Mouse (Mus musculus) embryonic facial prominence, embryonic 11.5 days (tissue): ENCODE results near the gene Rcan1. TPM values are rescaled to one million over a fixed set of nuclear protein-coding genes. Genes with fewer than 3 reads are reported as not detected.

Source experiments
- ATAC-seq: fragments of 200-750 bp; cut with Nextera tagmentation; replicated peaks from 2 replicates; pipeline ENCODE4 v1.8.0; 2017; ENCODE audit warnings: low read depth; ENCODE audit not compliant: insufficient number of reproducible peaks, low FRiP score, low TSS enrichment
- DNase-seq: peaks from one replicate; pipeline ENCODE4 v3.0.0-alpha.2; 2015; ENCODE audit warnings: low spot score
- H3K27ac ChIP-seq: fragments of 300-500 bp; sonication (generic); replicated peaks from 2 replicates; pipeline ENCODE4 v1.5.1; 2014; ENCODE audit warnings: mild to moderate bottlenecking, low read depth, low read length, control low read depth
- H3K27me3 ChIP-seq: fragments of 300-500 bp; sonication (generic); 2 replicates; pipeline ENCODE4 v1.6.1; 2014; ENCODE audit warnings: mild to moderate bottlenecking, low read length, moderate library complexity, mixed read lengths; ENCODE audit not compliant: control insufficient read depth, insufficient read depth
- H3K36me3 ChIP-seq: fragments of 300-500 bp; sonication (generic); replicated peaks from 2 replicates; pipeline ENCODE4 v1.6.1; 2014; ENCODE audit warnings: low read depth, mild to moderate bottlenecking, low read length, moderate library complexity, mixed read lengths; ENCODE audit not compliant: control insufficient read depth, insufficient read depth
- H3K4me1 ChIP-seq: fragments of 300-500 bp; sonication (generic); 2 replicates; pipeline ENCODE4 v1.6.1; 2014; ENCODE audit warnings: low read length, mixed read lengths; ENCODE audit not compliant: control insufficient read depth, insufficient read depth
- H3K4me2 ChIP-seq: fragments of 300-500 bp; sonication (generic); 2 replicates; pipeline ENCODE4 v1.6.1; 2014; ENCODE audit warnings: low read depth, mild to moderate bottlenecking, control low read depth, low read length, moderate library complexity
- H3K4me3 ChIP-seq: fragments of 300-500 bp; sonication (generic); 2 replicates; pipeline ENCODE4 v1.5.1; 2014; ENCODE audit warnings: low read depth, low read length, control low read depth
- H3K9ac ChIP-seq: fragments of 300-500 bp; sonication (generic); replicated peaks from 2 replicates; pipeline ENCODE4 v1.6.1; 2014; ENCODE audit warnings: mild to moderate bottlenecking, control low read depth, low read length
- H3K9me3 ChIP-seq: fragments of 300-500 bp; sonication (generic); replicated peaks from 2 replicates; pipeline ENCODE4 v1.6.1; 2016; ENCODE audit warnings: mild to moderate bottlenecking, low read length, inconsistent platforms, mixed read lengths; ENCODE audit not compliant: control insufficient read depth
- WGBS: fragments of 180-500 bp; shearing (Covaris S2); extraction: QIAGEN DNeasy Blood & Tissue Kit; methylation state at CpG from one replicate; pipeline ENCODE4 v1.1.7; 2014; 5-methylcytosine and 5-hydroxymethylcytosine counted together
- polyA plus RNA-seq: library from polyadenylated mRNA; unstranded; fragments of >200 nt; fragmentation: Nextera tagmentation; extraction: Ambion mirVana; gene quantifications from 2 replicates; pipeline ENCODE4 v1.2.1, GENCODE M21; 2014

Rcan1 gene
- polyA plus RNA-seq, 1 experiment from 2014 or later = 36.6 TPM

- Histone ChIP-seq H3K9ac (no peak overlapping the region), H3K27ac (no peak overlapping the region), H3K4me3 (no peak overlapping the region), H3K4me1 (peaks cover 2% of the 10 kb centered on the region; the same call in 1 of the 2 replicates), H3K9me3 (no peaks in the 10 kb centered on the region), H3K4me2 (no peak overlapping the region), H3K36me3 (no peaks in the 10 kb centered on the region), H3K27me3 (no peaks in the 10 kb centered on the region)
- WGBS = 53% methylated on average over 6 of the region's 6 CpGs
- ATAC-seq (no peak), DNase-seq (no peak)
These were observed 44.0 kb downstream of the Rcan1 start for GRCm38 (mm10) chr16:92426708-92427107.

- no peak for DNase-seq
These were observed 44.8 kb downstream of the Rcan1 start for GRCm38 (mm10) chr16:92425875-92426274.

GRCm38 (mm10) chr16:92423363-92423762, 47.3 kb downstream of the Rcan1 start:
- no peaks in the 10 kb centered on the region for H3K9me3 ChIP-seq
- 42% methylated on average over 10 of the region's 10 CpGs for WGBS
- no peak overlapping the region for H3K27ac ChIP-seq
- no peaks in the 10 kb centered on the region for H3K36me3 ChIP-seq
- no peak overlapping the region for H3K9ac ChIP-seq
- no peak overlapping the region for H3K4me2 ChIP-seq
- peaks cover 2% of the 10 kb centered on the region; the same call in 1 of the 2 replicates for H3K4me1 ChIP-seq
- H3K27me3 ChIP-seq = no peaks in the 10 kb centered on the region
- no peak overlapping the region for H3K4me3 ChIP-seq
- ATAC-seq (no peak), DNase-seq (no peak)

More at GRCm38 (mm10) chr16:92425875-92426274, 44.8 kb downstream of the Rcan1 start:
- Histone ChIP-seq H3K9ac (no peak overlapping the region), H3K27ac (no peak overlapping the region), H3K4me1 (peaks cover 2% of the 10 kb centered on the region; the same call in 1 of the 2 replicates), H3K9me3 (no peaks in the 10 kb centered on the region), H3K4me3 (no peak overlapping the region), H3K4me2 (no peak overlapping the region), H3K27me3 (no peaks in the 10 kb centered on the region), H3K36me3 (no peaks in the 10 kb centered on the region)
- 74% methylated on average over 11 of the region's 11 CpGs for WGBS
- ATAC-seq = peak; percentile 51

- no peaks in the 10 kb centered on the region for H3K36me3 ChIP-seq
- WGBS = 71% methylated on average over 13 of the region's 13 CpGs
- H3K4me2 ChIP-seq = no peak overlapping the region
- ATAC-seq = no peak
- H3K4me3 ChIP-seq = no peak overlapping the region
- DNase-seq = no peak
- H3K27me3 ChIP-seq = no peaks in the 10 kb centered on the region
- no peak overlapping the region for H3K27ac ChIP-seq
- no peaks in the 10 kb centered on the region for H3K9me3 ChIP-seq
- H3K4me1 ChIP-seq = peaks cover 2% of the 10 kb centered on the region; the same call in 1 of the 2 replicates
- H3K9ac ChIP-seq = no peak overlapping the region
These were observed 48.0 kb downstream of the Rcan1 start for GRCm38 (mm10) chr16:92422435-92423362.

GRCm38 (mm10) chr16:92421147-92421934, 49.3 kb downstream of the Rcan1 start:
- no peak for ATAC-seq
- 68% methylated on average over 13 of the region's 13 CpGs for WGBS
- no peaks in the 10 kb centered on the region for H3K27me3 ChIP-seq
- H3K9ac ChIP-seq = no peak overlapping the region
- peaks cover 2% of the 10 kb centered on the region; the same call in 1 of the 2 replicates for H3K4me1 ChIP-seq
- H3K27ac ChIP-seq = no peak overlapping the region
- H3K4me2 ChIP-seq = no peak overlapping the region
- H3K4me3 ChIP-seq = no peak overlapping the region
- DNase-seq = no peak
- H3K9me3 ChIP-seq = no peaks in the 10 kb centered on the region
- no peaks in the 10 kb centered on the region for H3K36me3 ChIP-seq

- 91% methylated on average over 5 of the region's 5 CpGs for WGBS
- DNase-seq (no peak), ATAC-seq (no peak)
- Histone ChIP-seq H3K4me2 (no peak overlapping the region), H3K4me1 (peaks cover 2% of the 10 kb centered on the region; the same call in 1 of the 2 replicates), H3K36me3 (no peaks in the 10 kb centered on the region), H3K9ac (no peak overlapping the region), H3K9me3 (no peaks in the 10 kb centered on the region), H3K27ac (no peak overlapping the region), H3K27me3 (no peaks in the 10 kb centered on the region), H3K4me3 (no peak overlapping the region)
These were observed 50.0 kb downstream of the Rcan1 start for GRCm38 (mm10) chr16:92420641-92421040.

- no peaks in the 10 kb centered on the region for H3K27me3 ChIP-seq
- 91% methylated on average over 12 of the region's 12 CpGs for WGBS
- H3K4me2 ChIP-seq = no peak overlapping the region
- H3K27ac ChIP-seq = no peak overlapping the region
- H3K9ac ChIP-seq = no peak overlapping the region
- DNase-seq = no peak
- H3K4me3 ChIP-seq = no peak overlapping the region
- H3K36me3 ChIP-seq = no peaks in the 10 kb centered on the region
- ATAC-seq = no peak
- H3K9me3 ChIP-seq = no peaks in the 10 kb centered on the region
- peaks cover 2% of the 10 kb centered on the region; the same call in 1 of the 2 replicates for H3K4me1 ChIP-seq
These were observed 51.6 kb downstream of the Rcan1 start for GRCm38 (mm10) chr16:92419099-92419498.
